Mouse (Mus musculus) heart, postnatal 0 days (tissue): ENCODE results near the gene Fuca1.
A peak's percentile ranks its signal among the peaks of the same experiment; 100 is the strongest.

ENCODE experiments used
- CTCF ChIP-seq: IDR thresholded peaks from 2 replicates; pipeline ENCODE4 v1.5.1; 2016; ENCODE audit warnings: antibody characterized with exemption, control low read depth, low read depth
- EP300 ChIP-seq: IDR thresholded peaks from 2 replicates; pipeline ENCODE4 v1.6.1; 2016; ENCODE audit warnings: antibody characterized with exemption, low read depth

- 0 out of 2 replicates have a peak, but pooled peaks have one; percentile 33 for TF ChIP-seq EP300
- TF ChIP-seq CTCF = no peak
Observed at GRCm38 (mm10) chr4:135972556-135972906, 52.0 kb downstream of the Fuca1 start, which contains the start of gene Lypla2.
